Mouse (Mus musculus): ENCODE measurements around the gene Wfdc13.
"Not testable (repeated sequence)": the region's sequence is repeated elsewhere in the genome, so short reads cannot be mapped to it uniquely, and the experiment has no call there.

- not testable (repeated sequence) for TF ChIP-seq CTCF, EP300 (IDR thresholded peaks at IDR 0.05)
Measured at GRCm38 (mm10) chr2:164716194-164716786, 31.4 kb downstream of the Wfdc13 start.

All from lung, postnatal 0 days (tissue).